Mouse (Mus musculus): ENCODE results near the gene Zfp683. TPM values are rescaled to one million over a fixed set of nuclear protein-coding genes. Genes with fewer than 3 reads are reported as not detected.

Zfp683 gene
- total RNA-seq, 2 experiments from 2014 or later, result not detected

Other genes starting within 250 kb of the Zfp683 start
- 1 to 10 TPM; 5.0 to 5.4 TPM for gene Rps6ka1, start 166.0 kb upstream of the Zfp683 start, total RNA-seq (2021)
- 100 to 1,000 TPM; 110 to 135 TPM for gene Hmgn2, start 85.2 kb upstream of the Zfp683 start, total RNA-seq (2021)
- 10 to 100 TPM; 11.3 to 13.0 TPM for gene Dhdds, start 52.9 kb upstream of the Zfp683 start, total RNA-seq (2021)
- gene Lin28a, start 35.0 kb upstream of the Zfp683 start, total RNA-seq (2021), result 1 to 10 TPM; 1.9 to 3.0 TPM
- not detected for gene Crybg2, start 7.0 kb downstream of the Zfp683 start, total RNA-seq (2021)
- 1 to 10 TPM in 1 of 2 experiments, under 1 TPM in 1; 0.51 to 1.7 TPM for gene Cd52, start 41.2 kb downstream of the Zfp683 start, total RNA-seq (2021)
- gene Ubxn11, start 48.7 kb downstream of the Zfp683 start, total RNA-seq (2021), result 1 to 10 TPM in 1 of 2 experiments, under 1 TPM in 1; 0.70 to 1.2 TPM
- 10 to 100 TPM; 30.4 to 37.5 TPM for gene Sh3bgrl3, start 75.0 kb downstream of the Zfp683 start, total RNA-seq (2021)
- gene Cep85, start 133.3 kb downstream of the Zfp683 start, total RNA-seq (2021), result 10 to 100 TPM; 31.9 to 49.8 TPM
- not detected for gene Gm7534, start 149.2 kb downstream of the Zfp683 start, total RNA-seq (2021)
- gene Catsper4, start 173.5 kb downstream of the Zfp683 start, total RNA-seq (2021), result under 1 TPM; 0.16 to 0.23 TPM
- gene Cnksr1, start 184.6 kb downstream of the Zfp683 start, total RNA-seq (2021), result 1 to 10 TPM; 7.5 to 8.9 TPM
- gene E130218I03Rik, start 189.8 kb downstream of the Zfp683 start, total RNA-seq (2021), result not detected
- 1 to 10 TPM; 4.1 to 4.7 TPM for gene Zfp593, start 191.8 kb downstream of the Zfp683 start, total RNA-seq (2021)
- gene Gm30191, start 193.1 kb downstream of the Zfp683 start, total RNA-seq (2021), result not detected
- gene Grrp1, start 200.3 kb downstream of the Zfp683 start, total RNA-seq (2021), result 1 to 10 TPM; 5.9 to 6.0 TPM
- 1 to 10 TPM; 4.8 to 5.3 TPM for gene Pdik1l, start 234.1 kb downstream of the Zfp683 start, total RNA-seq (2021)

Data from gastrocnemius, postnatal 14 days (tissue).